Mouse (Mus musculus) neural tube, embryonic 14.5 days (tissue): ENCODE results near the gene Nrxn3. TPM values are rescaled to one million over a fixed set of nuclear protein-coding genes. Genes with fewer than 3 reads are reported as not detected.

ENCODE experiments used
- ATAC-seq: fragments of 200-750 bp; cut with Nextera tagmentation; 2 replicates; pipeline ENCODE4 v1.8.0; 2017; ENCODE audit warnings: low read depth, mild to moderate bottlenecking, moderate TSS enrichment, moderate library complexity
- H3K27ac ChIP-seq: fragments of 300-500 bp; sonication (generic); 2 replicates; pipeline ENCODE4 v1.5.1; 2014; ENCODE audit warnings: low read depth, mild to moderate bottlenecking, control low read depth, low read length, moderate library complexity, mixed read lengths
- H3K27me3 ChIP-seq: fragments of 300-500 bp; sonication (generic); 2 replicates; pipeline ENCODE4 v1.6.1; 2014; ENCODE audit warnings: low read length; ENCODE audit not compliant: control insufficient read depth, insufficient read depth
- H3K36me3 ChIP-seq: fragments of 300-500 bp; sonication (generic); 2 replicates; pipeline ENCODE4 v1.6.1; 2014; ENCODE audit warnings: low read length, mixed read lengths; ENCODE audit not compliant: control insufficient read depth, insufficient read depth
- H3K4me1 ChIP-seq: fragments of 300-500 bp; sonication (generic); 2 replicates; pipeline ENCODE4 v1.6.1; 2014; ENCODE audit warnings: low read length; ENCODE audit not compliant: control insufficient read depth, insufficient read depth
- H3K4me2 ChIP-seq: fragments of 300-500 bp; sonication (generic); 2 replicates; pipeline ENCODE4 v1.6.1; 2014; ENCODE audit warnings: mild to moderate bottlenecking, low read depth, low read length, control low read depth
- H3K4me3 ChIP-seq: fragments of 300-500 bp; sonication (generic); 2 replicates; pipeline ENCODE4 v1.5.1; 2014; ENCODE audit warnings: low read depth, low read length, control low read depth, mixed read lengths
- H3K9ac ChIP-seq: fragments of 300-500 bp; sonication (generic); replicated peaks from 2 replicates; pipeline ENCODE4 v1.6.1; 2014; ENCODE audit warnings: low read depth, mild to moderate bottlenecking, control low read depth, low read length, mixed read lengths
- H3K9me3 ChIP-seq: fragments of 300-500 bp; sonication (generic); 2 replicates; pipeline ENCODE4 v1.6.1; 2016; ENCODE audit warnings: low read length; ENCODE audit not compliant: control insufficient read depth
- WGBS: fragments of 180-500 bp; shearing (Covaris S2); extraction: QIAGEN DNeasy Blood & Tissue Kit; methylation state at CpG from one replicate; pipeline ENCODE4 v1.1.7; 2014; 5-methylcytosine and 5-hydroxymethylcytosine counted together
- microRNA-seq: library from miRNA; unstranded; fragments of <30 nt; microRNA quantifications from one replicate; pipeline ENCODE4, GENCODE M21; 2016
- polyA plus RNA-seq: library from polyadenylated mRNA; unstranded; fragments of >200 nt; fragmentation: Nextera tagmentation; extraction: Ambion mirVana; gene quantifications from 2 replicates; pipeline ENCODE4 v1.2.1, GENCODE M21; 2014

The Nrxn3 gene
- polyA plus RNA-seq, 1 experiment from 2014 or later: 159 TPM

DNA sequence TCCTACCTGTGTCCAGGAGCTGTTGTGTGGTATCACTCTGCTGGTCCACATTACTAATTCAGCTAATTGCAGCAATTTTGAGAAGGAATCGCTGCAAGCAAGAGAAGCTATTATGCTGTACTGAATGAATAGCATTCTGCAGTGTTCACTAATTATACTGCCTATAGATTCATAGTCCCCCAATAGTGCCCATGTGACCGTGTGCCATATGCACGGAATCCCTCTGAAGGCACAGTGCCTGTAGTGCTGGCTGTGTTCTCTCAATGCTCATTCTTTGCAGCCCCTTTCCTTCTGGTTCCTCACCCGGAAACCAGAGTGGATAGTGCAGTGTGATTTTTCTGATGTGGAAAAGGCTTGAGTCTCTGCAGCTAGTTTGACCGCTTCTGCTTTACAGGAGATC is 1560.3 kb downstream of the Nrxn3 start:
- 52% methylated on average over 5 of the region's 5 CpGs for WGBS

DNA sequence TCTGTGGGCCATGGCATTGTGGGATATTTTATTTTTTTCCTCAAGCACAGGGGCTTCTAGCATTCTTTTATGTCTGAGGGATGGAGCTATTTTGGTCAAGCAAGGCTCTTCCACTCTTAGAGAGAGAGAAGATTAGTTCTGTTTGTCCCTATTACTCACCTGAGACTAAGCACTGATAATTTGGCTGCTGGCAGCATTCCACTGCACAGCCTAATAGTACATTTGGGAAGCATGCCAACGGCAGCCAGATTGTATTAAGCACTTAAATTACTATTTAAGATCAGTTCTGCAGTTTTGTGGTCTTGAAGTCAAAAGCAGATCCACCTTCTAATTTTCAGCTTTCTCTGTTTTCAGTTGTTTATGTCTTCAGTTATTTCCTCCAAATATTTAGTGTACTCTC is 1580.0 kb downstream of the Nrxn3 start:
- Histone ChIP-seq H3K27ac (no peak overlapping the region), H3K9me3 (no peaks in the 10 kb centered on the region), H3K4me2 (no peak overlapping the region), H3K36me3 (no peaks in the 10 kb centered on the region), H3K9ac (no peak overlapping the region), H3K27me3 (no peaks in the 10 kb centered on the region), H3K4me1 (no peaks in the 10 kb centered on the region), H3K4me3 (no peak overlapping the region)
- 35% methylated on average over 1 of the region's 1 CpGs for WGBS
- ATAC-seq: no peak

More for the DNA sequence above, 1560.3 kb downstream of the Nrxn3 start:
- H3K36me3 ChIP-seq: no peaks in the 10 kb centered on the region
- H3K4me2 ChIP-seq: no peak overlapping the region
- no peaks in the 10 kb centered on the region for H3K4me1 ChIP-seq
- H3K4me3 ChIP-seq: no peak overlapping the region
- ATAC-seq: no peak
- H3K27ac ChIP-seq: no peak overlapping the region
- H3K9me3 ChIP-seq: no peaks in the 10 kb centered on the region
- H3K27me3 ChIP-seq: no peaks in the 10 kb centered on the region
- H3K9ac ChIP-seq: no peak overlapping the region

DNA sequence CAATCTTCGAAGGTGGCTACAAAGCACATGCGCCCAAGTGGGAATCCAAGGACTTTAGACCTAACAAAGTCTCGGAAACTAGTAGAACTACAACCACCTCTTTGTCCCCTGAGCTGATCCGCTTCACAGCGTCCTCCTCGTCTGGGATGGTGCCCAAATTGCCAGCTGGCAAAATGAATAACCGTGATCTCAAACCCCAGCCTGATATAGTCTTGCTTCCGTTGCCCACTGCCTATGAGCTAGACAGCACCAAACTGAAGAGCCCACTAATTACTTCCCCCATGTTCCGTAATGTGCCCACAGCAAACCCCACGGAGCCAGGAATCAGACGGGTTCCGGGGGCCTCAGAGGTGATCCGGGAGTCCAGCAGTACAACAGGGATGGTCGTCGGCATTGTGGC is 1609.1 kb downstream of the Nrxn3 start:
- Histone ChIP-seq H3K4me3 (no peak overlapping the region), H3K9ac (no peak overlapping the region), H3K4me2 (no peak overlapping the region), H3K4me1 (no peaks in the 10 kb centered on the region), H3K36me3 (no peaks in the 10 kb centered on the region), H3K9me3 (no peaks in the 10 kb centered on the region), H3K27ac (no peak overlapping the region), H3K27me3 (no peaks in the 10 kb centered on the region)
- ATAC-seq: no peak
- WGBS: 97% methylated on average over 15 of the region's 15 CpGs

DNA sequence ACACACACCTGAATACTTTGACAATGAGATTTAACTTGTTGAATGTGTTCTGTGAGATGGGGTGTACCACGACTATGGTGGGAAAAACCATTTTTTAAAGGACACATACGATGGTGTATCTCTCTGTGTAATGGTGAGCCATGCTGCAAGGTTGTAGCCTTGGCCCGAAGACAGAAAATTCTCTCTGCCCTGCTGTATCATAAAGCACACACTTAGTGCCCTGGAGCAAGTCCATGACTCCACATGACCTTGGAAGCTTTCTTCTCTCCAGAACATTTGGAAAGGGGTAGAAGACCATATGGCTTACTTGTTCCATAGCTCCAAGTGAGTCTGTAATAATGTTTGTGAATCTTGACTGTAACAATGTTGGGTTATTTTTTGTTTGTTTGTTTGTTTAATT is 1609.8 kb downstream of the Nrxn3 start:
- H3K9me3 ChIP-seq: no peaks in the 10 kb centered on the region
- no peak overlapping the region for H3K27ac ChIP-seq
- no peak overlapping the region for H3K4me2 ChIP-seq
- H3K27me3 ChIP-seq: no peaks in the 10 kb centered on the region
- H3K9ac ChIP-seq: no peak overlapping the region
- H3K4me1 ChIP-seq: no peaks in the 10 kb centered on the region
- H3K36me3 ChIP-seq: no peaks in the 10 kb centered on the region
- no peak for ATAC-seq
- H3K4me3 ChIP-seq: no peak overlapping the region
- 90% methylated on average over 3 of the region's 3 CpGs for WGBS

DNA sequence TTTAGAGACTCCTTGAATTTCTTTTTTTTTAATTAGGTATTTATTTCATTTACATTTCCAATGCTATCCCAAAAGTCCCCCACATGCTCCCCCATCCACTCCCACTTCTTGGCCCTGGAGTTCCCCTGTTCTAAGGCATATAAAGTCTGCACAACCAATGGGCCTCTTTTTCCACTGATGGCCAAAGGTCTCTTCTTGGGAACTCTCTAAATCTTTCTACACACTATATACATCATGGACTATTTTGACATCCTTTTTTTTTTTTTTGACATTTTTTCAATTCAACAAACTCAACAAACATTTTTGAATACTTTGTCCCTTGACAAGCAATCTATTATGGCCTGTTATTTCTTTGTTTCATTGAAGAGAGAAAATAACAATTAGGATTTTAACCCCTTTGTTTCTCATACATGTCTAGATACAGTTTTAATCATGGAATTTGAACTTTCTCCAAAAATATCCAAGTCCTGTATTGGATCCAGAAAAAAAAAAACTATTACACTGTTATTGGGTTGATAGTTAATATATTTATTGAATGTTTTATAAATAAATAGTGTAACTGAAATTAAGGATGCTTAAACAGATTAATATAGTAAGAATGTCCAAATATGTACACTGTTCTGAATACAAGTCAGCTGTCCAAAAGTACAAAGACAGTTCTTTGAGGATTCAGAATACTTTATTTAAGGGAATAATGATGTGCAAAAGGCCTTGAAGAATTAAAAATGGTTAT is 1615.0 kb downstream of the Nrxn3 start:
- Histone ChIP-seq H3K27ac (no peak overlapping the region), H3K4me3 (no peak overlapping the region), H3K9me3 (no peaks in the 10 kb centered on the region), H3K9ac (no peak overlapping the region), H3K27me3 (no peaks in the 10 kb centered on the region), H3K36me3 (no peaks in the 10 kb centered on the region), H3K4me1 (no peaks in the 10 kb centered on the region), H3K4me2 (no peak overlapping the region)
- no peak for ATAC-seq

DNA sequence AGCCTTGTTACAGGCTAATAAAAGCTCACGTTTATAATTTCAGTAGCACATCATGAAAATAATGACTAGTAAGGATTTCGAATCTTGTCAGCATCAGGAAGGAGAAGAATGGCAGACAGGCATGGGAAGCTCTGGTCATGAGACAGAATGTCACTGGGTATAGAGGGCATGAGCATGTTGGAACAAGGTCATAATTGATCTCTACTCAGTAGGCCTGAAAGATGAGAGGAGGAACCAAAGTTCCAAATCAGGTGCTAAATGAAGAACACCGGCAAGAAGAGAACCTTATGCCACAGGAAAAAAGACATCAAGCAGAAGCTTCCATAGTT is 1615.5 kb downstream of the Nrxn3 start:
- no peak for ATAC-seq
- H3K36me3 ChIP-seq: no peaks in the 10 kb centered on the region
- no peaks in the 10 kb centered on the region for H3K4me1 ChIP-seq
- H3K4me3 ChIP-seq: no peak overlapping the region
- 90% methylated on average over 3 of the region's 3 CpGs for WGBS
- no peak overlapping the region for H3K9ac ChIP-seq
- H3K27me3 ChIP-seq: no peaks in the 10 kb centered on the region
- H3K27ac ChIP-seq: no peak overlapping the region
- no peaks in the 10 kb centered on the region for H3K9me3 ChIP-seq
- no peak overlapping the region for H3K4me2 ChIP-seq

Small RNA genes within 50 kb of the gene (microRNA-seq; reads per million reads assigned to microRNA genes)
- not detected for gene Gm23989
- not detected for gene Gm27313
